Mouse (Mus musculus) T-helper 17 cell (primary cell): ENCODE results near the gene Vps13d.

Source experiments
- in situ Hi-C, 2 experiments: fragments of 300-600 bp; cut with MboI, MseI; formaldehyde crosslinking; loops; 1 replicate in 1 of 2; 2 replicates in 1 of 2; pipeline ENCODE4 v1.15.1; 2025; ENCODE audit warnings: high pct_unique_total_duplicates in 2 of 2

Gene Vps13d

GRCm38 (mm10) chr4:145045312-145046031 is 149.3 kb downstream of the Vps13d start:
- in situ Hi-C loops: no loop called here

DNA sequence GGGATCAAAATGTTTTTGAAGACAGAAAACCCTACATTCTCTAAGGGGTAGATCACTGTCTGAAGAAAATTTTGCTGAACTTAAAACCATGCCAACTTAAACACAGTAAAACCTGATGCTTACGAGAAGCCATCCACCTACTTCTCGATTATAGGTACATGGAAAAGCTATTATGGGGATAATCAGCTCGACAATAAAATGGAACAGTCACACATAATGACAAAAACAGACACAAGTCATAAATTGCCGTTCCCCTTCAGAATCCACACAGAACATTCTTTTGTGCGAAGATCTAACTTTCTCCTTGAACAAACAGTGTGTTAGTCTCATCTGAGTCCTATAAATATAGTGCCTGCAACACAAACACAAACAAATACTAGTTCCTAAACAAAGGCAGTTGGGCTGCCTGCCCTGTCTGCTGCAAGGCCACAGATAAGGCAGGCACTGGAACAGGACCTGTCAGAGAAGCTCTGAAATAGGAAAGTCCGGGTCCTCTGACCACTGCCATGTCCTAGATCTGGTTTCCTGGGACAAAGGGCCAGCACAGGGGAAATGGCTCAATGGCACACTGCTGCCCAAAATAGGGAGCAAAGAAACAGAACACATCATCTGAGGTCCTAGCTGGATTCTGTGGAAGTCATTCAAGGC is 153.5 kb downstream of the Vps13d start:
- in situ Hi-C loops: no loop called here

- in situ Hi-C loops: no loop called here
Observed at GRCm38 (mm10) chr4:145037631-145038416, 157.0 kb downstream of the Vps13d start.

DNA sequence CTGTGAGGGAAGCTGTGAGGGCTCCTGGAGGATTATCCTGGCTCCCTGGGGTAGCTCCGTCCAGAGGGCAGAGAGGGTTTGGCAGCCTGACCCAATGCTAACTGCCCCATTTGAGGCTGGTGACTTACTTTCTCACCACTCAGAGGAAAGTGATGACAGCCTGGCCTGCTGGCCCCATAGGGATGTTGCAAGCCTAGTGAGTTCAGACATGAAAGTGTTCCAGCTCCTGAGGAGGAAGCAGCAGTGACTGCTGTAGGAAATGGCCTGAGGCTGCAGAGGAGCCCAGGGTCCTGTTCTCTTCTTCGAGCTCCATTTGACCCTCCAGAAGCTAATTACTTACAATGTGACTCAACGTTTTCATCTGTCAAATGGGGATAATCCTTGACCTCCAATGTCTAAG is 157.8 kb downstream of the Vps13d start:
- in situ Hi-C loops: no loop called here

DNA sequence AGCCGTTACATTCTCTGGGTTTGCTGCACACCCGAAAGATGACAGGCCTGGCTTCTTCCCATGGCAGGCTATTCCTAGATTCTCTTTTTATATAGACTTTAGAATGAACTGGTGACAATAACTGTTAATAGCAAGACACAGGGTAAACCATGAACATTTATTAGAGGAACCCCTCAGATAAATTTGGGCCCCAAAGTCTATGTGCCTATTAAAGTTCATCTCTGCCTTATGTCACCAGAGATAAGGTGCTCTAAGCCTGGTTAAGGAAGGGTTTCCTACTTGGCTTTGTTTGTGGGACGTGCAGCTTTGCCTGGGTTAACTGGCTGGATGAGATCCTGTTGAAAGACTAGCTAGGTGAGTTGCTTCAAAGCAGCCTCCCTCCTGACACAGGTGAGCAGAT is 159.4 kb downstream of the Vps13d start:
- in situ Hi-C loops: no loop called here

GRCm38 (mm10) chr4:145034506-145035243 is 160.1 kb downstream of the Vps13d start:
- in situ Hi-C loops: no loop called here

DNA sequence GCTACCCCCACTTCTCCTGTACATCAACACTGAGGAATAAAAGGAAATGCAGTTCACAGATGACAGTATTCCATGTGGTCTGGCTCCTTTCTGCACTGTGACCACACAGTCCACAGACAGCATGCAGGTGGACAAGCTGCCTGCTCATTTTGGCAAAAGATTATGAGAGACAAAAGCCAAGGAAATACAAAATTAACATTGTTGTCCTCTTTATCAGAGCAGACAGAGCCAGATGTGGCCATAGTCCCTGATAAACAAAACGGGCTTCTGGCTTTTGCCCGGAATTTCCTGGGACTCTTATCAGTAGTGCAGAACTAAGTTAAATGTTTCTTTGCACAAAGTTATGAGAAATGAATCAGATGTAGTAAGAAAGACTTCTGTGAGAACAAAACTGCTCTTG is 161.4 kb downstream of the Vps13d start:
- in situ Hi-C loops: no loop called here

DNA sequence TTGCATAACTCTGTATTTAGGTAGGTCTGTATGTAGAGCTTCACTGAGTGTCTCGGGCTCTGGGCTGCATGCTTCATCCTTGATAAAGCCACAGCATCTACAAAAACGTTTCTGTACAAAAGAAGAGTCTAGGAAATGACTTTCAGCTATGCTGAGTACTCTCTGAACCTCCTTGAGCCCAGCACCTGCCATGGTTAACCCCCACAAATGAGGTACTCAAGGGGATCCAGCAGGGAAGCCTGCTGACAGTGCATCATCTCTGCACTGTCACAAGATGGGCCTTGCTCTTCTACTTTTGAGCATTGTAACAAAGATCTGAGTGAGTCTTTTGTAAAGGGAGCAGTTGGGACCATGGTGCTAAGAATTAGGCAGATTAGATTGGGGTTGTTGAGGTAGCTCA is 162.2 kb downstream of the Vps13d start:
- in situ Hi-C loops: no loop called here

DNA sequence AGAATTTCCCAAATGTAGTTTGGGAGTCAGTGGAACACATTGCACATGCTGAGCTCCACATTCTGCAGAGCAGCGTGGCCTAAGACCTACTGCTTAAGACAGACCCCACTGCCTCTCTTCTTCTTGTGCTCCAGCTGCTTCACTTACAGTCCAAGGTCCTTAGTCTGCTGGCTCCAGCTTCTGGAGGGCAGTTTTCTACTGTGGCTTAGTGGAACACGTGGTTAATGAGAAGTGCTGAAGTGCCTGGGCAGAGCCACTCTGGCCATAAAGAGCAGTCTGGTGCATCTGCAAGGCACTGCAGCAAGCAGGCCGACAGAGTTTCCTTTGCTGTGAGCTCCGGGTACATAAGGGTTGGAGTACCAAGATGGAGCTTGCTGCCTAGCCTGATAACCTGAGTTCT is 163.3 kb downstream of the Vps13d start:
- in situ Hi-C loops: no loop called here

GRCm38 (mm10) chr4:145026449-145026851 is 168.4 kb downstream of the Vps13d start:
- in situ Hi-C loops: no loop called here

GRCm38 (mm10) chr4:145025409-145025762 is 169.4 kb downstream of the Vps13d start:
- in situ Hi-C loops: no loop called here

DNA sequence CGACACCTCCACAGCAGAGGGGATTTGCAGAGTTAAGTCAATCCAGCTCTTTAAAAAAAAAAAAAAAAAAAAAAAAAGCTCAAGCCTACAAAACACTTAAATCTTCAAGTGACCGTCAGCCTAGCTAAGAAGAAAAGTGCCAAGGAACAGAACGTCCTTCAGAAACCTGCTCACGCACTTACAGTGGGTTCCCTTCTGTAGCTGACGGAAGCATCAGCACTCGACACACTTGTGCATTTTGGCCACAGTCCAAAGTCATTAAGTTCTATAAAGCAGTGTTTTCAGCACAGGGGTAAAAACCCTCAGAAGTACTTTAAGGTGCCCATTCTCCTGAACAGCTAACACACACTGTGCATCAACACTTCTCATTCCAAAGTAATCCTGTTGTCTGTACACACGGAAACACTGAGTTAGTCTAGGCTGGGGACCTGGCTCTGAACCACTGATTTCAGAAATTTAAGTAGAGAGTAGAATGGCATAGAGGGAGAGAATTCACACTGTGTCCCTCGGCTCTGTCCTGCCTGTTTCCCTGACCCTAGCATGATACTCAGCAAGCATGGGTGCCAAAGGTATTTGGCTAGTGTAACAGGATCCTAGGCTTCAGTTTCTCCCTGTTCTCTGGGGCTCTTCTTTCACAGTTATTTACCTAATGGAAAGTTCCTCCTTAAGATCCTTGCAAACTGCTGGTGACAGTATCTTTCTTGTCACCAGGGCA is 170.0 kb downstream of the Vps13d start:
- in situ Hi-C loops: no loop called here

DNA sequence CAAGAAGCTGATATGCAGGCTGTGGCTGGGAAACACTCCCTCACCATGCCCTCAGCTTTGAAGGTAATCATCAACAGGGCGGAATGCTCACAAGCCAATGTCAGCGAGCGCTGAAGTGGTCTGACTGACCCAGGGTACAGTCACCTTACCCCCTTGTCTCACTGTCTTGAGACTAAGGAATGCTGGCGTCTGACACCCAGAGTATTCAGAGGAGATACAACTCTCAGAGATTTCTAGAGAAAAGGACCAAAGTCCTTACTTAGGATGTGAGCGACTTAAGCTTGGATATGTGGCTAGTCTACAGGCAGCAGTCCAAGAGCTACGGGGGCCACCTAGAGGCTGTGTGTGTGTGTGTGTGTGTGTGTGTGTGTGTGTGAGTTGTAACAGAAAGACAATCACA is 170.9 kb downstream of the Vps13d start:
- in situ Hi-C loops: no loop called here

DNA sequence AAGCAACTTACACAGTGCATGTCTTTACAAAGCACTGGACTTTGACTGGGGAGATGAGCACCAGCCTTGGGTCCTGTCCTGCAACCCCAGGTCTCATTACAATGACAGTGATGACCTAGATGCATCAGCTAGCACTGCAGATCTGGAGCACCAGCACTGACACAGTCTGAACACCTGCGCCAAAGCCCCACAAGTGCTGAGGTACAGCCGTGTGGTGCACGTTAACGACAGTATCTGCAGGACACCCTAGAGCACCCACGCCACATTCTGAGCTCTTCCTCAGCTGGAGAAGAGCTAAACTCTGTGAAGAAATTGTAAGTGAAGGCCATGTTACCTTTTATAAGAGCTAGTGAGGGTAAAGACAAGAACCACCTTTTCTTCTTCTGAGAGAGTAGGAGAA is 172.0 kb downstream of the Vps13d start:
- in situ Hi-C loops: no loop called here

- in situ Hi-C loops: no loop called here
Observed at GRCm38 (mm10) chr4:145022211-145022610, 172.6 kb downstream of the Vps13d start.

GRCm38 (mm10) chr4:145020383-145020782 is 174.4 kb downstream of the Vps13d start:
- in situ Hi-C loops: no loop called here

DNA sequence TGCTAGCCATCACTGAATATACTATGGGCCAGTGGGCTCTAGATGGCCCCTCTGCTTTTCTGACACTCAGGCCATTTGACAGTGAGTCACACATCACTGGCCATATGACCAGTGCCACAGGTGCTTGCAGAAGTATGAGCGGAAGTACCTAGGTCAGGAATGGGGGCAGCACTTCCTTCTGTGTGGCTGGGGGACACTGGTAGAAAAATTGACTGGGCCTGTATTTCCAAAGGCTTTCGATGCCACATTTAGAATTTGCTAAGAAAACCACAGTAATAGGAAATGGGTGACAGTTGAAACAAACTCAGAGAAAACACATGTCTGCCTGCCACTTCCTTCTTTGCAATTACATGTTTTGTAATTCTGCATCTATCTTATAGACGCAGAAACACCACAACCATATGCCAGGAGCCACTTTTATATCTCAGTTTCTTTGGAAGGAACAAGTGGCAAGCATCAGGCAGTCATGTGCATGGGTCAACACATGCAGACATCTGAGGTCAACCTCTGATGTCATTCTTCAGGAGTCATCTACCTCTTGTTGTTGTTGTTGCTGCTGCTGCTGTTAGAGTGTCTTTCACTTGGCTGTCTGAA is 175.6 kb downstream of the Vps13d start:
- in situ Hi-C loops: no loop called here

- in situ Hi-C loops: no loop called here
Observed at GRCm38 (mm10) chr4:145017745-145018144, 177.1 kb downstream of the Vps13d start.

GRCm38 (mm10) chr4:145016669-145017068 is 178.1 kb downstream of the Vps13d start:
- in situ Hi-C loops: no loop called here

- in situ Hi-C loops: no loop called here
Observed at GRCm38 (mm10) chr4:145014632-145014960, 180.2 kb downstream of the Vps13d start.
